Mouse (Mus musculus) macrophage (primary cell): ENCODE measurements around the gene Tekt5. TPM values are rescaled to one million over a fixed set of nuclear protein-coding genes. Genes with fewer than 3 reads are reported as not detected.

Source experiments
- polyA plus RNA-seq: library from polyadenylated mRNA; stranded (reverse); fragments of 250-400 nt; gene quantifications from 3 replicates; pipeline ENCODE4 v1.2.4, GENCODE M21; 2018; ENCODE audit warnings: inconsistent platforms

The Tekt5 gene
- polyA plus RNA-seq, 1 experiment from 2014 or later, result not detected

Other genes with a start within 250 kb of the Tekt5 start
- gene Rpl39l, start 225.3 kb downstream of the Tekt5 start, polyA plus RNA-seq, result 0.42 to 2.0 TPM (median 0.67 TPM) in 3 replicates
- 0.07 to 2.4 TPM (median 0.11 TPM) in 3 replicates for gene Atf7ip2, start 202.8 kb downstream of the Tekt5 start, polyA plus RNA-seq
- 1.6 to 6.3 TPM (median 2.4 TPM) in 3 replicates for gene Emp2, start 81.5 kb downstream of the Tekt5 start, polyA plus RNA-seq
- 10.3 to 36.7 TPM (median 20.2 TPM) in 3 replicates for gene Nubp1, start 16.5 kb upstream of the Tekt5 start, polyA plus RNA-seq
- not detected in 3 replicates for gene Tvp23a, start 51.9 kb upstream of the Tekt5 start, polyA plus RNA-seq
- gene Ciita, start 84.6 kb upstream of the Tekt5 start, polyA plus RNA-seq, result 0.31 to 5.2 TPM (median 1.5 TPM) in 3 replicates
- gene Dexi, start 147.6 kb upstream of the Tekt5 start, polyA plus RNA-seq, result 4.4 to 7.5 TPM (median 6.5 TPM) in 3 replicates
- gene Clec16a, start 149.8 kb upstream of the Tekt5 start, polyA plus RNA-seq, result 9.0 to 13.9 TPM (median 12.7 TPM) in 3 replicates